In the genomic region with DNA sequence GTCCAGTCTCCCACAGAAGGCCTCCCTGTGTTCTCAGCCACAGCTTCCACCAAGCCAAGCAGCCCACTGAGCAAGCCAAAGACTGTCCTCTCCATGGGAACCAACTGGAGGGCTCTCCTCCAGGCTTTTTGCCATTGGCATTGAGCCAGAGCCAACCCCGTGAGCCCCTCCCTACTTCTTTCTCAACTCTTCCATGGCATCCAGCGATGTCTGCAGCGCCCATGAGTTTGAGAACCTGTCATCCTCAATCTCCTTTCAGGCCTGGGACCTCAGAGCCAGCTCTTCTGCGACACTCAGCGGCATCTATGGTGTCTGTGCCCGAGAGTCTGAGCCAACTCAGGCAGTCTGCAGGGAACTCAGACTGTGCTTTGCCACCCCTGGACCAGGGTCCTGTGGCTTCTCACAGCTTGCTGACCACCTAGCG, we compare ENCODE assay signal across 12 mouse cellular contexts.
DNase-seq lines count a peak whose midpoint lies in the region; ATAC-seq lines count a peak whose summit lies in the region.
"Had no signal": no experiment of that assay in that cellular context is flagged by ENCODE, and none has a peak within 500 bp of the region (broad histone marks: within the 10 kb centered on the region; RNA-seq: fewer than 3 reads in every experiment).

No protein-coding gene starts in this region.

- no peaks in the 10 kb centered on the region for H3K36me3 ChIP-seq in forebrain, embryonic 13.5 days (ENCODE audit: poor library complexity, severe bottlenecking)
- no peaks in the 10 kb centered on the region for H3K36me3 ChIP-seq in forebrain, embryonic 10.5 days (replicated peaks)
- H3K36me3 ChIP-seq: embryonic facial prominence, embryonic 13.5 days had no signal

- no peak overlapping the region for H3K4me2 ChIP-seq in forebrain, embryonic 13.5 days
- H3K4me2 ChIP-seq: embryonic facial prominence, embryonic 13.5 days had no signal

- DNase-seq in forebrain, embryonic 10.5 days (ENCODE audit: extremely low spot score, low spot score), result no peak
- DNase-seq in lung, postnatal 10 days, result peak; percentile 48
- no peak for DNase-seq in lung, postnatal 36 days
- peak; percentile 81 to 86 for DNase-seq in cerebellum, postnatal 10 days
- peak; percentile 33 to 39 for DNase-seq in layer of hippocampus, postnatal 14 days (ENCODE audit: low spot score in 2 of 2)
- DNase-seq in ovary, postnatal 10 days (ENCODE audit: low spot score), result no peak
- DNase-seq in thymus, postnatal 4 days, result no peak
- DNase-seq: adrenal gland, postnatal 25 days; kidney, adult 11 months; lung, adult 2 months had no signal

- no peak overlapping the region for H3K4me3 ChIP-seq in forebrain, embryonic 13.5 days
- H3K4me3 ChIP-seq in forebrain, embryonic 10.5 days, result no peak overlapping the region
- H3K4me3 ChIP-seq: embryonic facial prominence, embryonic 13.5 days had no signal

- WGBS in forebrain, embryonic 13.5 days, result 88% methylated on average over 7 of the region's 7 CpGs
- WGBS in forebrain, embryonic 10.5 days, result 92% methylated on average over 7 of the region's 7 CpGs

- no peak overlapping the region for H3K27ac ChIP-seq in forebrain, embryonic 13.5 days
- no peak overlapping the region for H3K27ac ChIP-seq in forebrain, embryonic 10.5 days
- H3K27ac ChIP-seq: embryonic facial prominence, embryonic 13.5 days had no signal

- no peaks in the 10 kb centered on the region for H3K9me3 ChIP-seq in forebrain, embryonic 13.5 days (replicated peaks)
- H3K9me3 ChIP-seq in forebrain, embryonic 10.5 days, result no peaks in the 10 kb centered on the region
- H3K9me3 ChIP-seq: embryonic facial prominence, embryonic 13.5 days had no signal

- no peaks in the 10 kb centered on the region for H3K27me3 ChIP-seq in forebrain, embryonic 13.5 days
- no peaks in the 10 kb centered on the region for H3K27me3 ChIP-seq in forebrain, embryonic 10.5 days (ENCODE audit: poor library complexity, severe bottlenecking)
- H3K27me3 ChIP-seq: embryonic facial prominence, embryonic 13.5 days had no signal

- H3K9ac ChIP-seq in forebrain, embryonic 13.5 days, result no peak overlapping the region
- H3K9ac ChIP-seq: embryonic facial prominence, embryonic 13.5 days had no signal

- ATAC-seq in forebrain, embryonic 13.5 days, result peak; percentile 62

- H3K4me1 ChIP-seq in forebrain, embryonic 13.5 days, result peaks cover 4% of the 10 kb centered on the region; the same call in 1 of the 2 replicates
- H3K4me1 ChIP-seq in forebrain, embryonic 10.5 days, result no peaks in the 10 kb centered on the region
- H3K4me1 ChIP-seq: embryonic facial prominence, embryonic 13.5 days had no signal

Comparison
In these comparisons a context has a peak if more than half of its experiments do, and no peak if none do; other contexts are left out.
1. DNase-seq: peak in lung, postnatal 10 days (single experiment), cerebellum, postnatal 10 days (2 of 2) and layer of hippocampus, postnatal 14 days (2 of 2); none in forebrain, embryonic 10.5 days (single experiment), lung, postnatal 36 days (single experiment), ovary, postnatal 10 days (single experiment) and thymus, postnatal 4 days (single experiment).